Mouse (Mus musculus): ENCODE results near the gene Stambp. TPM values are rescaled to one million over a fixed set of nuclear protein-coding genes. Genes with fewer than 3 reads are reported as not detected.
A peak's percentile ranks its signal among the peaks of the same experiment; 100 is the strongest.

The Stambp gene
- polyA plus RNA-seq, 1 experiment from 2014 or later = 24.4 TPM

- no peak for ATAC-seq (ENCODE audit: low FRiP score, low read depth)
- 21% methylated on average over 1 of the region's 1 CpGs for WGBS
- no peaks in the 10 kb centered on the region for H3K27me3 ChIP-seq
Observed at GRCm38 (mm10) chr6:83512495-83512894, 60.0 kb downstream of the Stambp start.

DNA sequence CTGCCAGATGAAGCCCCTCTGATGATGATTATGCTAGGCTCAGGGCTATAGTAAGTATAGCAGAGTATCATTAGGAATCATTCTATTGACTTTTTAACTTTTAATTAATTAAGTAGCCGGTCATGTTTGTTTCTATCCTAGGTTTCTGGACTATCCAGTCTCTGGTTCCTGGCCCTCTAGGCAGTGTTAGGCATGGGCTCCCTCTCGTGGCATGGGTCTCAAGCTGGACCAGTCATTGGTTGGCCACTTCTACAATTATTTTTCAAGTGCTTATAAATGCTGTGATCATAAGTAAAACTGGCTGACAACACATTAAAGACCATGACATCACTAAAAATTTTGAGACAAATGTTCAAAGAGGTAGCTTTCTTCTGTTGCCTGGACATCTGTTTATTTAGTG lies 62.3 kb downstream of the Stambp start:
- Histone ChIP-seq H3K9me3 (no peaks in the 10 kb centered on the region), H3K4me3 (no peak overlapping the region), H3K4me1 (peaks cover 8% of the 10 kb centered on the region), H3K4me2 (replicated peaks) (no peak overlapping the region), H3K9ac (no peak overlapping the region), H3K27ac (no peak overlapping the region), H3K27me3 (no peaks in the 10 kb centered on the region), H3K36me3 (no peaks in the 10 kb centered on the region)
- no peak for ATAC-seq (ENCODE audit: low FRiP score, low read depth)
- WGBS = 72% methylated on average over 2 of the region's 2 CpGs

More at GRCm38 (mm10) chr6:83512495-83512894, 60.0 kb downstream of the Stambp start:
- H3K4me1 ChIP-seq = no peaks in the 10 kb centered on the region; the same call in 1 of the 2 replicates
- H3K4me2 ChIP-seq (replicated peaks) = no peak overlapping the region
- H3K27ac ChIP-seq = no peak overlapping the region
- no peaks in the 10 kb centered on the region for H3K36me3 ChIP-seq
- H3K4me3 ChIP-seq = no peak overlapping the region
- H3K9me3 ChIP-seq = no peaks in the 10 kb centered on the region
- H3K9ac ChIP-seq = no peak overlapping the region

DNA sequence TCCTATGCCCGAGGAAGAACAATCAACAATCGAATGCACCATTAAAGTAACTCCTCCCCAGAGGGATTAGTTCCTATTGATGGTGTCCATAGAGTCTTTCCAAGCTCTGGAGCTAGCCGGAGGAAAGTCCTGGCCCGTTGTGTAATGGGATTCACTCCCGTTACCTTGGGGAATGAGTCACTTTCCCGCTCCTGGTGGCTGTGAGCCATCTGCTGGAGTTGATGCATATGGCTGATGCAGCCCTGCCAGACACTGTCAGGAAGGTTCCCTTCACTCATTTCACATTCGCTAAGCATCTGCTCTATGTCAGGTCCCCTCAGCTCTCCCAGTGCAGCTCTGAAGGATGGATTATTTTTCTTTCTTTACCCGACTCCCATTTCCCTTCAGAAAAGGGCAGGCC lies 63.1 kb downstream of the Stambp start:
- Histone ChIP-seq H3K9me3 (no peaks in the 10 kb centered on the region), H3K27me3 (no peaks in the 10 kb centered on the region), H3K9ac (0 out of 2 replicates have a peak overlapping the region, but pooled peaks have one; percentile 13), H3K36me3 (no peaks in the 10 kb centered on the region), H3K27ac (no peak overlapping the region), H3K4me1 (peaks cover 12% of the 10 kb centered on the region), H3K4me3 (no peak overlapping the region), H3K4me2 (replicated peaks) (no peak overlapping the region)
- no peak for ATAC-seq (ENCODE audit: low FRiP score, low read depth)
- 47% methylated on average over 8 of the region's 8 CpGs for WGBS

GRCm38 (mm10) chr6:83507168-83507546 lies 65.4 kb downstream of the Stambp start:
- H3K4me3 ChIP-seq = peak overlapping the region; percentile 74
- H3K9me3 ChIP-seq = no peaks in the 10 kb centered on the region
- H3K4me2 ChIP-seq (replicated peaks) = peak overlapping the region; percentile 71
- H3K4me1 ChIP-seq = peaks cover 15% of the 10 kb centered on the region
- H3K9ac ChIP-seq = peak overlapping the region; percentile 59
- peaks cover 4% of the 10 kb centered on the region; the same call in 1 of the 2 replicates for H3K36me3 ChIP-seq
- WGBS = 26% methylated on average over 6 of the region's 6 CpGs
- peak overlapping the region; percentile 75; the same call in 1 of the 2 replicates for H3K27ac ChIP-seq
- ATAC-seq (ENCODE audit: low FRiP score, low read depth) = peak; percentile 10; the same call in 1 of the 2 replicates
- H3K27me3 ChIP-seq = no peaks in the 10 kb centered on the region

GRCm38 (mm10) chr6:83506258-83507167 lies 66.0 kb downstream of the Stambp start, which contains the start of gene Dguok:
Dguok (minus strand) TSS chr6:83506969.
- H3K9me3 ChIP-seq = no peaks in the 10 kb centered on the region
- H3K4me1 ChIP-seq = peaks cover 15% of the 10 kb centered on the region
- peak within 1 kb of the TSS; percentile 71 for H3K4me2 ChIP-seq (replicated peaks)
- peak; percentile 99 for ATAC-seq (ENCODE audit: low FRiP score, low read depth)
- H3K36me3 ChIP-seq = peaks cover 4% of the 10 kb centered on the region; the same call in 1 of the 2 replicates
- peak within 1 kb of the TSS; percentile 86 for H3K9ac ChIP-seq
- H3K27ac ChIP-seq = peak within 1 kb of the TSS; percentile 96
- peak within 1 kb of the TSS; percentile 74 for H3K4me3 ChIP-seq
- H3K27me3 ChIP-seq = no peaks in the 10 kb centered on the region
- WGBS = under 1% methylated on average over 54 of the region's 54 CpGs

DNA sequence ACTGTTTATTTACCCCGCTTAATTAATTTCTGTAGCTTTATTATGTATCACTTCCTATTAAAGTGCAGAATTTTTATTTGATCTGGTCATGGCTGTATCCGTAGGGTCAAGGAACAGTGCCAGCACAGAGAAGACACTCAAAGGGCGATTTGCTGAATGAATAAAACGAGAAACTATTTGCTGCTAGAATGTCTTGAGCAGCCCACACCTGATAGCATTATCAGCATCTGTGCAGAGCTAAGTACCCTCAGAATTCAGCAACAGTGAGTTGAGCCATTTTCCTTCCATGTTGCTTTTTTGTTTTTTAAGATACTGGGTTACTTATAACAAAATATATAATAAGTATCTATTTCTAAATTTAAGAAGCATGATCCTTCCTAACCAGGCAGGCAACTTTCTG lies 67.0 kb downstream of the Stambp start:
- H3K9ac ChIP-seq = peak overlapping the region; percentile 86
- no peak for ATAC-seq (ENCODE audit: low FRiP score, low read depth)
- H3K9me3 ChIP-seq = 0 out of 2 replicates have a peak, but pooled peaks cover under 1% of the 10 kb centered on the region
- H3K4me1 ChIP-seq = peaks cover 15% of the 10 kb centered on the region
- peaks cover 4% of the 10 kb centered on the region; the same call in 1 of the 2 replicates for H3K36me3 ChIP-seq
- peak overlapping the region; percentile 74 for H3K4me3 ChIP-seq
- H3K27me3 ChIP-seq = no peaks in the 10 kb centered on the region
- H3K27ac ChIP-seq = no peak overlapping the region
- peak overlapping the region; percentile 71 for H3K4me2 ChIP-seq (replicated peaks)
- WGBS = 88% methylated on average over 4 of the region's 4 CpGs

DNA sequence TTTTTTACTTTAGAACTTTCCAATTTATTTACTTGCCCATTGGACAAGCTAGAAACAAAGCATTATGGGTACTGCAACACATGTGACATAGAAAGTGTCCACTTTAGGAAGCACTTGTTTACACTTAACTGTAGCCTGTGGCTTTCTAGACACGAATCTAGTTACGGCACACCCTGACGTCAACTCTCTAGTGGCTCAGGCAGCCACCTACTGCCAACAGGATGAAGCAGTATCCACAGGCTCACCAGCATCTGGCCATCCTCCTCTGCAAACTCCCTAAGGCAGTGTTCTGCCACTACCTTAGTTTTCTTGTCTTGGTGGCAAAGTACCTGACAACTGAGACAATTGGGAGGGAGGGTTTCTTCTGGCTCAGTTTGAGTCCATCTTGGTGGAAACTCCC lies 69.2 kb downstream of the Stambp start:
- WGBS = 84% methylated on average over 3 of the region's 3 CpGs

DNA sequence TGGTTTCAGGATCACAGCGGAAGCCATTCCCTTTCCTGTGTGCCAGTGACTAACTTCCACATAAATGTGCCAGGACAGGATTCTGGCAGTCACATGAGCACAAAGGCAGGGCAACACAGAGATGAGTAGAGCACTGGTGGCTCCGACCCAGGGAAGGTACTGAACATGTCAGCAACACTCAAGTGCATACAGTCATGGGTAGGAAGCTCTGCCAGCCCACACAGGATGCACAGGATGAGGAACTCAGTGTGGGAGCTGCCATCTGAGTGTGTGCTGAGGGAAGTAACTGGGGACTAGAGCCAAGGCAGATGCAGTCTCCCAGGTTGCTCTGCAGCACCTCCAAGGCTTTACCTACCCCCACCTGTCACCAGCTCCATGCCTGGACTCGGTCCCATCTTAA lies 69.9 kb downstream of the Stambp start:
- no peak for ATAC-seq (ENCODE audit: low FRiP score, low read depth)
- peaks cover 15% of the 10 kb centered on the region for H3K36me3 ChIP-seq
- 0 out of 2 replicates have a peak, but pooled peaks cover 2% of the 10 kb centered on the region for H3K9me3 ChIP-seq
- peak overlapping the region; percentile 39; the same call in 1 of the 2 replicates for H3K9ac ChIP-seq
- H3K4me3 ChIP-seq = no peak overlapping the region
- H3K27ac ChIP-seq = no peak overlapping the region
- 87% methylated on average over 3 of the region's 3 CpGs for WGBS
- peaks cover 15% of the 10 kb centered on the region for H3K4me1 ChIP-seq
- no peaks in the 10 kb centered on the region for H3K27me3 ChIP-seq
- no peak overlapping the region for H3K4me2 ChIP-seq (replicated peaks)

More for the DNA sequence above, 69.2 kb downstream of the Stambp start:
- H3K4me3 ChIP-seq = no peak overlapping the region
- no peak overlapping the region for H3K27ac ChIP-seq
- H3K9ac ChIP-seq = no peak overlapping the region
- H3K27me3 ChIP-seq = no peaks in the 10 kb centered on the region
- no peak overlapping the region for H3K4me2 ChIP-seq (replicated peaks)
- no peak for ATAC-seq (ENCODE audit: low FRiP score, low read depth)
- 0 out of 2 replicates have a peak, but pooled peaks cover 2% of the 10 kb centered on the region for H3K9me3 ChIP-seq
- peaks cover 15% of the 10 kb centered on the region for H3K4me1 ChIP-seq
- H3K36me3 ChIP-seq = peaks cover 8% of the 10 kb centered on the region

- ATAC-seq (ENCODE audit: low FRiP score, low read depth) = no peak
- Histone ChIP-seq H3K4me2 (replicated peaks) (no peak overlapping the region), H3K9ac (no peak overlapping the region), H3K27ac (no peak overlapping the region), H3K9me3 (0 out of 2 replicates have a peak, but pooled peaks cover 2% of the 10 kb centered on the region), H3K4me3 (no peak overlapping the region), H3K36me3 (peaks cover 23% of the 10 kb centered on the region), H3K4me1 (peaks cover 15% of the 10 kb centered on the region), H3K27me3 (no peaks in the 10 kb centered on the region)
- WGBS = 56% methylated on average over 9 of the region's 9 CpGs
Observed at GRCm38 (mm10) chr6:83501524-83502310, 70.8 kb downstream of the Stambp start.

DNA sequence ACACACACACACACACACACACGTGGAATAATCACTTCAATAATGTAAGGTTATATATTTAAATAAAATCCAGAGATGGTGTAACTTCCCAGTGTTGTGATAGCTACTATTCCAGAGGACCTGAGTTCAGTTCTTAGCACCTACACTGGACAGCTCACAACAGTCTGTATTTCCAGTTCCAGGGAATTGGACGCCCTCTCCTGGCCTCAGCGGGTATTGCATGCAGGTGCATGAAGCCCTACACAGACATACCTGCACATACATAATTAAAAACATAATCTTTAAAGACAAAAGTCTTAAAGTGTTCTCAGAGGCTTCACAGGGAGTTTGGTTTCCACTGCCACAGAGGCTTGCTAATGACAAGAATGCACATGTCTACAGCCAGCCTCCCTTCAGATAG lies 72.1 kb downstream of the Stambp start:
- WGBS = 56% methylated on average over 3 of the region's 3 CpGs
- Histone ChIP-seq H3K36me3 (peaks cover 34% of the 10 kb centered on the region), H3K4me3 (no peak overlapping the region), H3K27ac (no peak overlapping the region), H3K9ac (no peak overlapping the region), H3K4me1 (peaks cover 10% of the 10 kb centered on the region), H3K4me2 (replicated peaks) (no peak overlapping the region), H3K27me3 (no peaks in the 10 kb centered on the region), H3K9me3 (0 out of 2 replicates have a peak, but pooled peaks cover 2% of the 10 kb centered on the region)
- no peak for ATAC-seq (ENCODE audit: low FRiP score, low read depth)

DNA sequence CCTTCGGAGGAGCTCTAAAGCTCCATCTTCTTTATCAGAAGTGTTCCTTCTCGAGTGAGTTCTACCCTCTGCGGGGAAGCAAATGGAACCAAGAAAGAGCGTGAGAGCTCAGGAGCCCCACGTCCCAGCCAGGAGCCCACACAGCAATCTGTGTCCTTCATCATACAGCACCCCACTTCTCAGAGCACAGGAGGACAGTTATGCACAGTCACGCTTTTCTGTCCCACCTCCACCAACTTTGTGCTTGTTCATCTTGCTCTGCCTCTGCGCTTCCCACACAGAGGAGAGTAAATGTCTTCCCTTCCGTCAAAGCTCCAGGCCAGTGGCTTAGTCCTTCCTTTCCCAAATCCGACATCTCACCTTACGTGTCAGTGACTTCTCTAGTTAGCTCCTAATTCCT lies 73.5 kb downstream of the Stambp start:
- Histone ChIP-seq H3K9ac (no peak overlapping the region), H3K27ac (no peak overlapping the region), H3K4me1 (no peaks in the 10 kb centered on the region), H3K27me3 (no peaks in the 10 kb centered on the region), H3K4me2 (replicated peaks) (no peak overlapping the region), H3K4me3 (no peak overlapping the region), H3K9me3 (0 out of 2 replicates have a peak, but pooled peaks cover 2% of the 10 kb centered on the region), H3K36me3 (peaks cover 41% of the 10 kb centered on the region)
- ATAC-seq (ENCODE audit: low FRiP score, low read depth) = no peak
- WGBS = 91% methylated on average over 10 of the region's 10 CpGs
